Mouse (Mus musculus) fibroblast of lung, adult 2 months (primary cell): ENCODE measurements around the gene 2900026A02Rik.

Experiments used
- DNase-seq: peaks from one replicate; pipeline ENCODE4 v3.0.0-alpha.2; 2011; ENCODE audit warnings: low read depth

2900026A02Rik gene

GRCm38 (mm10) chr5:113092406-113092805 is 128.6 kb downstream of the 2900026A02Rik start:
- DNase-seq, result no peak

GRCm38 (mm10) chr5:113091162-113091561 is 129.9 kb downstream of the 2900026A02Rik start:
- DNase-seq, result no peak

GRCm38 (mm10) chr5:113090750-113091149 is 130.3 kb downstream of the 2900026A02Rik start:
- DNase-seq, result no peak

GRCm38 (mm10) chr5:113090077-113090690 is 130.9 kb downstream of the 2900026A02Rik start:
- DNase-seq, result no peak

GRCm38 (mm10) chr5:113087465-113087864 is 133.6 kb downstream of the 2900026A02Rik start:
- DNase-seq, result no peak

GRCm38 (mm10) chr5:113086990-113087389 is 134.0 kb downstream of the 2900026A02Rik start:
- no peak for DNase-seq

GRCm38 (mm10) chr5:113086439-113086838 is 134.6 kb downstream of the 2900026A02Rik start:
- DNase-seq, result no peak

- no peak for DNase-seq
Measured at GRCm38 (mm10) chr5:113085931-113086330, 135.1 kb downstream of the 2900026A02Rik start.

- no peak for DNase-seq
Measured at GRCm38 (mm10) chr5:113084309-113084708, 136.7 kb downstream of the 2900026A02Rik start.

- DNase-seq, result peak; percentile 66
Measured at GRCm38 (mm10) chr5:113082356-113083168, 138.5 kb downstream of the 2900026A02Rik start.

- DNase-seq, result no peak
Measured at GRCm38 (mm10) chr5:113081439-113081838, 139.6 kb downstream of the 2900026A02Rik start, which contains the start of gene Crybb3. Crybb3 (minus strand) TSS chr5:113081584.

GRCm38 (mm10) chr5:113081020-113081419 is 140.0 kb downstream of the 2900026A02Rik start:
- no peak for DNase-seq

GRCm38 (mm10) chr5:113079783-113080182 is 141.3 kb downstream of the 2900026A02Rik start:
- DNase-seq, result no peak

- DNase-seq, result no peak
Measured at GRCm38 (mm10) chr5:113078686-113079085, 142.3 kb downstream of the 2900026A02Rik start.

- no peak for DNase-seq
Measured at GRCm38 (mm10) chr5:113070017-113070416, 151.0 kb downstream of the 2900026A02Rik start, which contains the start of gene Crybb2. Crybb2 (minus strand) TSS chr5:113070117.

GRCm38 (mm10) chr5:113054308-113054707 is 166.7 kb downstream of the 2900026A02Rik start:
- DNase-seq, result peak; percentile 5

- no peak for DNase-seq
Measured at GRCm38 (mm10) chr5:113050581-113051185, 170.4 kb downstream of the 2900026A02Rik start.

GRCm38 (mm10) chr5:113049876-113050275 is 171.2 kb downstream of the 2900026A02Rik start:
- no peak for DNase-seq

- DNase-seq, result no peak
Measured at GRCm38 (mm10) chr5:113045511-113046273, 175.3 kb downstream of the 2900026A02Rik start.

- DNase-seq, result no peak
Measured at GRCm38 (mm10) chr5:113043531-113043930, 177.5 kb downstream of the 2900026A02Rik start.

- no peak for DNase-seq
Measured at GRCm38 (mm10) chr5:113041567-113042071, 179.4 kb downstream of the 2900026A02Rik start.

- no peak for DNase-seq
Measured at GRCm38 (mm10) chr5:113040776-113041175, 180.3 kb downstream of the 2900026A02Rik start.
